Mouse (Mus musculus): ENCODE data around the gene Angel1. TPM values are rescaled to one million over a fixed set of nuclear protein-coding genes. Genes with fewer than 3 reads are reported as not detected.

The Angel1 gene
- polyA plus RNA-seq, 1 experiment from 2014 or later: 10.0 TPM

- Histone ChIP-seq H3K9me3 (ENCODE audit: control insufficient read depth, low read length) (no peaks in the 10 kb centered on the region), H3K4me3 (ENCODE audit: low read depth, low read length) (no peak overlapping the region), H3K27ac (ENCODE audit: low read depth, low read length) (no peak overlapping the region), H3K4me2 (ENCODE audit: low read depth, low read length) (no peak overlapping the region), H3K4me1 (ENCODE audit: control insufficient read depth, insufficient read depth, low read length) (0 out of 2 replicates have a peak, but pooled peaks cover 5% of the 10 kb centered on the region), H3K9ac (replicated peaks; ENCODE audit: low read depth, low read length) (no peak overlapping the region), H3K36me3 (ENCODE audit: control insufficient read depth, insufficient read depth, low read length) (no peaks in the 10 kb centered on the region), H3K27me3 (ENCODE audit: control insufficient read depth, insufficient read depth, low read length) (no peaks in the 10 kb centered on the region)
- no peak for ATAC-seq (ENCODE audit: low read depth)
- WGBS: 35% methylated on average over 20 of the region's 20 CpGs
Observed at GRCm38 (mm10) chr12:86767868-86768631, 41.8 kb upstream of the Angel1 start.

- 0 out of 2 replicates have a peak, but pooled peaks cover 5% of the 10 kb centered on the region for H3K4me1 ChIP-seq (ENCODE audit: control insufficient read depth, insufficient read depth, low read length)
- H3K9me3 ChIP-seq (ENCODE audit: control insufficient read depth, low read length): no peaks in the 10 kb centered on the region
- no peak overlapping the region for H3K4me3 ChIP-seq (ENCODE audit: low read depth, low read length)
- H3K4me2 ChIP-seq (ENCODE audit: low read depth, low read length): no peak overlapping the region
- H3K27me3 ChIP-seq (ENCODE audit: control insufficient read depth, insufficient read depth, low read length): no peaks in the 10 kb centered on the region
- WGBS: 90% methylated on average over 8 of the region's 8 CpGs
- no peak overlapping the region for H3K27ac ChIP-seq (ENCODE audit: low read depth, low read length)
- ATAC-seq (ENCODE audit: low read depth): no peak
- H3K9ac ChIP-seq (replicated peaks; ENCODE audit: low read depth, low read length): no peak overlapping the region
- no peaks in the 10 kb centered on the region for H3K36me3 ChIP-seq (ENCODE audit: control insufficient read depth, insufficient read depth, low read length)
Observed at GRCm38 (mm10) chr12:86766467-86766866, 40.2 kb upstream of the Angel1 start.

DNA sequence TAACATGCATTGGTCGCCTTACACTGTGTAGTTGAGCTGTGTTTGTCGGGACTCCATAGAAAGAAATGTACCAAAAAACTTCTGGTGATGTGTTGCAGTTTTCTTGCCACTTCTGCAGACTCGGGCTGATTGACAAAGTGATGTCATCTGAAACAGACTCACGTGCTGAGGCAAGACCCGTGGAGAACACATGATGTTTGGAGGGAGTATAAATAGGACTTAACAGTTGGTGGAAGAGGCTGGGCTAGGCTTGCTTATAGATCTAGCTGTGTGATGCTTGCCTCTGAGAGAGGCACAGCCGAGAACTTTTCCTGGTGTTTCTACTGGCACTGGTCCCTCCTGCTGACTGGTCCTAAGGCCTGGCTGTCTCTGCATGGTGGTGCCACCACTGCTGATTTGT lies 37.8 kb upstream of the Angel1 start:
- Histone ChIP-seq H3K27ac (ENCODE audit: low read depth, low read length) (no peak overlapping the region), H3K9me3 (ENCODE audit: control insufficient read depth, low read length) (no peaks in the 10 kb centered on the region), H3K9ac (replicated peaks; ENCODE audit: low read depth, low read length) (no peak overlapping the region), H3K4me1 (ENCODE audit: control insufficient read depth, insufficient read depth, low read length) (no peaks in the 10 kb centered on the region), H3K27me3 (ENCODE audit: control insufficient read depth, insufficient read depth, low read length) (no peaks in the 10 kb centered on the region), H3K4me2 (ENCODE audit: low read depth, low read length) (no peak overlapping the region), H3K4me3 (ENCODE audit: low read depth, low read length) (no peak overlapping the region), H3K36me3 (ENCODE audit: control insufficient read depth, insufficient read depth, low read length) (no peaks in the 10 kb centered on the region)
- WGBS: 83% methylated on average over 6 of the region's 6 CpGs
- ATAC-seq (ENCODE audit: low read depth): no peak

GRCm38 (mm10) chr12:86761036-86761435 lies 34.8 kb upstream of the Angel1 start:
- ATAC-seq (ENCODE audit: low read depth): no peak
- no peaks in the 10 kb centered on the region for H3K27me3 ChIP-seq (ENCODE audit: control insufficient read depth, insufficient read depth, low read length)
- H3K4me3 ChIP-seq (ENCODE audit: low read depth, low read length): no peak overlapping the region
- H3K4me1 ChIP-seq (ENCODE audit: control insufficient read depth, insufficient read depth, low read length): no peaks in the 10 kb centered on the region
- no peak overlapping the region for H3K9ac ChIP-seq (replicated peaks; ENCODE audit: low read depth, low read length)
- 81% methylated on average over 13 of the region's 13 CpGs for WGBS
- H3K4me2 ChIP-seq (ENCODE audit: low read depth, low read length): no peak overlapping the region
- no peaks in the 10 kb centered on the region for H3K9me3 ChIP-seq (ENCODE audit: control insufficient read depth, low read length)
- no peak overlapping the region for H3K27ac ChIP-seq (ENCODE audit: low read depth, low read length)
- no peaks in the 10 kb centered on the region for H3K36me3 ChIP-seq (ENCODE audit: control insufficient read depth, insufficient read depth, low read length)

- no peaks in the 10 kb centered on the region for H3K4me1 ChIP-seq (ENCODE audit: control insufficient read depth, insufficient read depth, low read length)
- no peaks in the 10 kb centered on the region for H3K9me3 ChIP-seq (ENCODE audit: control insufficient read depth, low read length)
- no peaks in the 10 kb centered on the region for H3K27me3 ChIP-seq (ENCODE audit: control insufficient read depth, insufficient read depth, low read length)
- no peak for ATAC-seq (ENCODE audit: low read depth)
- WGBS: 85% methylated on average over 8 of the region's 8 CpGs
- no peak within 1 kb of the TSS for H3K9ac ChIP-seq (replicated peaks; ENCODE audit: low read depth, low read length)
- no peak within 1 kb of the TSS for H3K27ac ChIP-seq (ENCODE audit: low read depth, low read length)
- H3K36me3 ChIP-seq (ENCODE audit: control insufficient read depth, insufficient read depth, low read length): no peaks in the 10 kb centered on the region
- H3K4me2 ChIP-seq (ENCODE audit: low read depth, low read length): no peak within 1 kb of the TSS
- H3K4me3 ChIP-seq (ENCODE audit: low read depth, low read length): no peak within 1 kb of the TSS
Observed at GRCm38 (mm10) chr12:86734319-86734810, 8.1 kb upstream of the Angel1 start, which contains the start of gene Lrrc74a. TSS of gene Lrrc74a (plus strand) at chr12:86734369.

DNA sequence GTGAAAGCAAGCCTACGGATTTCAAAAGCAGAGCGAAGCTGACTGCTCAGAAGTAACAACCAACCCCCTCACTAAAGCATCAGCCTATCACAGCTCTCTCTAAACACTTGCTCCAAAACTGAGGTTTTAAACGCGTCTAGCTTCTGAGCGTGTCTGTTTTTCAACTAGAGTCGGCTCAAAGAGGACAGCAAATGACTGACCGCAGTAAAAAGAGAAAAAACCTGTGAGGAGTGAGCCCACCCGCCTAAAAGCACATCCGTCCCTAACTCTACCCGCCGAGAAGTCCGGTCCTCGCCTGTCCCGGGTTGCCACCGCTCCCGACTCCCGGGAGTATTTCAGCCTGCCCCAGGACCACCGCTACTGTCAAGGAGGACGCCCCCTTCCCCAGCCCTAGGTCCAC lies 554 bp downstream of the Angel1 start:
- Histone ChIP-seq H3K36me3 (ENCODE audit: control insufficient read depth, insufficient read depth, low read length) (no peaks in the 10 kb centered on the region), H3K9ac (replicated peaks; ENCODE audit: low read depth, low read length) (peak overlapping the region; percentile 74), H3K4me3 (ENCODE audit: low read depth, low read length) (peak overlapping the region; percentile 70), H3K27me3 (ENCODE audit: control insufficient read depth, insufficient read depth, low read length) (no peaks in the 10 kb centered on the region), H3K4me2 (ENCODE audit: low read depth, low read length) (peak overlapping the region; percentile 84), H3K4me1 (ENCODE audit: control insufficient read depth, insufficient read depth, low read length) (no peaks in the 10 kb centered on the region), H3K9me3 (ENCODE audit: control insufficient read depth, low read length) (no peaks in the 10 kb centered on the region), H3K27ac (ENCODE audit: low read depth, low read length) (peak overlapping the region; percentile 67)
- WGBS: under 1% methylated on average over 19 of the region's 19 CpGs
- ATAC-seq (ENCODE audit: low read depth): peak; percentile 57

GRCm38 (mm10) chr12:86724300-86724699 lies 2.0 kb downstream of the Angel1 start:
- H3K27me3 ChIP-seq (ENCODE audit: control insufficient read depth, insufficient read depth, low read length): no peaks in the 10 kb centered on the region
- WGBS: 71% methylated on average over 2 of the region's 2 CpGs
- ATAC-seq (ENCODE audit: low read depth): no peak

DNA sequence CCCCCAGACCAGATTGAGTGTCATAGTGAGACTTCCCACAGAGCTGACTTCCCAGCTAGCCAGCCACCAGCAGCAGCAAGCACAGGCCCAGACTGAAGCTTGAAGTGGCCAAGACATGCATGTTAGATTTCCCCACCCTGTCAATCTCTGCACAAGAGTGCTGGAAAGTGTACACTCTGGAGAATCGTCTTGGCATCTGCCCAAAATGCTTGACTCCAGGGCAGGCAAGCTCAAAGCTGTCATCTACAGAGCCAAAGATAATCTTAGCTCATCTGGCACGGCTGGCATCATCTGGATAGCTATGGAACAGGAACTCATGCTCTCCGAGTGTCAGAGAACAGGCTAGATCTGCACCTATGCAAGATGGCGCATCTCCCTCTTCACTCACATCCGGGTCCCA lies 4.8 kb downstream of the Angel1 start:
- H3K27ac ChIP-seq (ENCODE audit: low read depth, low read length): no peak overlapping the region
- no peak overlapping the region for H3K9ac ChIP-seq (replicated peaks; ENCODE audit: low read depth, low read length)
- ATAC-seq (ENCODE audit: low read depth): no peak
- H3K9me3 ChIP-seq (ENCODE audit: control insufficient read depth, low read length): no peaks in the 10 kb centered on the region
- 81% methylated on average over 5 of the region's 5 CpGs for WGBS
- no peaks in the 10 kb centered on the region for H3K36me3 ChIP-seq (ENCODE audit: control insufficient read depth, insufficient read depth, low read length)
- H3K27me3 ChIP-seq (ENCODE audit: control insufficient read depth, insufficient read depth, low read length): no peaks in the 10 kb centered on the region
- no peaks in the 10 kb centered on the region for H3K4me1 ChIP-seq (ENCODE audit: control insufficient read depth, insufficient read depth, low read length)
- H3K4me2 ChIP-seq (ENCODE audit: low read depth, low read length): no peak overlapping the region
- no peak overlapping the region for H3K4me3 ChIP-seq (ENCODE audit: low read depth, low read length)

More at GRCm38 (mm10) chr12:86724300-86724699, 2.0 kb downstream of the Angel1 start:
- Histone ChIP-seq H3K4me1 (ENCODE audit: control insufficient read depth, insufficient read depth, low read length) (no peaks in the 10 kb centered on the region), H3K4me3 (ENCODE audit: low read depth, low read length) (no peak overlapping the region), H3K36me3 (ENCODE audit: control insufficient read depth, insufficient read depth, low read length) (no peaks in the 10 kb centered on the region), H3K9me3 (ENCODE audit: control insufficient read depth, low read length) (no peaks in the 10 kb centered on the region), H3K27ac (ENCODE audit: low read depth, low read length) (no peak overlapping the region), H3K9ac (replicated peaks; ENCODE audit: low read depth, low read length) (no peak overlapping the region), H3K4me2 (ENCODE audit: low read depth, low read length) (no peak overlapping the region)

DNA sequence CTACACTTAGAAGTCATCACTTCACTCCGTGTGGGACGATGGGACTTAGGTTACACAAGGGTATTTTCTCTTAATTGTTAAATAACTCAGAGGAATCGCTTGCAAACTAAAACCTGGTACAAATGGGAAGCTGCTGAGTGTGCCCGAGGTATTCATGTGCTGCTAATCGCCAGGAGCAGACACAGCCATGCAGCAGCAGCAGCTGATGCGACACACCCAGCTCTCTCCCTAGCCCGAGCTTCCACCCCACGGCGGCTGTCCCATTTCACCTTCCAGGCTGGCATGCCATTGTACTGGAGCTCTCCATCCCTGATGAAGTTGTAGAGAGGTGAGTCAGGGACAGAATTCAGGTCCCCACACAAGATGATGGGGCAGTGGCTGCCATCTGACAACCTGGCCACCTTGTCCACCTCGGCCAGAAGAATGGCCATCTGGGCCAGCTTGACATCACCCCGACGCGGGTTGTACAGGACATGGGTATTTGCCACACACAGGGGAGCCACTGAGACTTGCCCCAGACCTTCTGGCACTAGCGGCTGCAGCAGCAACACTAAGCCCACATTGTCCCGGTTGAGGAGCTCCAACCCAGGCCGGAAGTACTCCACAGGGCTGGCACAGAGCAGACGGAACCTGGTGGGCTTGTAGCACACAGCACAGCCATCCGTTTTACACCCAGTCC lies 6.2 kb downstream of the Angel1 start:
- no peak for ATAC-seq (ENCODE audit: low read depth)
- no peak overlapping the region for H3K4me3 ChIP-seq (ENCODE audit: low read depth, low read length)
- no peaks in the 10 kb centered on the region for H3K36me3 ChIP-seq (ENCODE audit: control insufficient read depth, insufficient read depth, low read length)
- H3K4me2 ChIP-seq (ENCODE audit: low read depth, low read length): no peak overlapping the region
- no peaks in the 10 kb centered on the region for H3K27me3 ChIP-seq (ENCODE audit: control insufficient read depth, insufficient read depth, low read length)
- H3K9ac ChIP-seq (replicated peaks; ENCODE audit: low read depth, low read length): no peak overlapping the region
- no peak overlapping the region for H3K27ac ChIP-seq (ENCODE audit: low read depth, low read length)
- no peaks in the 10 kb centered on the region for H3K4me1 ChIP-seq (ENCODE audit: control insufficient read depth, insufficient read depth, low read length)
- 89% methylated on average over 18 of the region's 18 CpGs for WGBS
- no peaks in the 10 kb centered on the region for H3K9me3 ChIP-seq (ENCODE audit: control insufficient read depth, low read length)

All from neural tube, embryonic 14.5 days (tissue).